Mouse (Mus musculus): Measurements from ENCODE around the gene Lsm14a. TPM values are rescaled to one million over a fixed set of nuclear protein-coding genes. Genes with fewer than 3 reads are reported as not detected.
A peak's percentile ranks its signal among the peaks of the same experiment; 100 is the strongest.

The Lsm14a gene
- polyA plus RNA-seq, 1 experiment from 2014 or later, result 75.9 TPM

DNA sequence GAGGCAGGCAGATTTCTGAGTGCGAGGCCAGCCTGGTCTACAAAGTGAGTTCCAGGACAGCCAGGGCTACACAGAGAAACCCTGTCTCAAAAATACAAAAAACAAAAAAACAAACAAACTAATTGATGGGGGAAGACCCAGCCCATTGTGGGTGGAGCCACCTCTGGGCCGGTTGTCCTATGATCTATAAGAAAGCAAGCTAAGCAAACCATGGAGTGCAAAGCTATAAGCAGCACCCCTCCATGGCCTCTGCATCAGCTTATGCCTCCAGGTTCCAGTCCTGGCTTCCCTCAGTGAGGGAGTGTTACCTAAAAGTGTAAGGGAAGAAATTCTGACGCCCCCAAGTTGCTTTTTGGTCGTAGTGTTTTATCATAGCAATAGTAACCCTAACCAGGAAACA lies 1.4 kb downstream of the Lsm14a start:
- Histone ChIP-seq H3K9me3 (no peaks in the 10 kb centered on the region), H3K4me2 (replicated peaks) (no peak overlapping the region), H3K9ac (no peak overlapping the region), H3K36me3 (no peaks in the 10 kb centered on the region), H3K4me1 (replicated peaks) (peaks cover 19% of the 10 kb centered on the region), H3K4me3 (replicated peaks) (no peak overlapping the region), H3K27me3 (replicated peaks) (no peaks in the 10 kb centered on the region), H3K27ac (no peak overlapping the region)
- WGBS, result 78% methylated on average over 4 of the region's 4 CpGs
- no peak for ATAC-seq

DNA sequence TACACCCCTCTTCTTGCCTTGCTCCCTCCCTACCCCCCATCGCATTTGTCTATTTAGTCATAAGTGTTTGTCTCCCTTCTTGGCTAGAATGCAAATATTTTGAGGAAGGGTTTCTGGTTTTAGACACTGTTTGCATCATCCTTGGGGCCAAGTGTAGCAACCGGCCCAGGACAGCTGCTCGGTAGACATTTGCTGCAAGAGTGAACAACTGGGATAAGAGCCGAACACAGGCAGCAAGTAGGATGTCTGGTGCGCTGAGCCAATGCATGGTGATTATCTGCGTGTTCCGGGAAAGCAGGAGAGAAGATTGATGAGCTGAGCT lies 2.3 kb downstream of the Lsm14a start:
- H3K27me3 ChIP-seq (replicated peaks), result no peaks in the 10 kb centered on the region
- peaks cover 20% of the 10 kb centered on the region for H3K4me1 ChIP-seq (replicated peaks)
- ATAC-seq, result no peak
- H3K9me3 ChIP-seq, result no peaks in the 10 kb centered on the region
- H3K4me3 ChIP-seq (replicated peaks), result peak overlapping the region; percentile 92
- H3K36me3 ChIP-seq, result no peaks in the 10 kb centered on the region
- peak overlapping the region; percentile 85 for H3K4me2 ChIP-seq (replicated peaks)
- peak overlapping the region; percentile 48 for H3K27ac ChIP-seq
- 37% methylated on average over 7 of the region's 7 CpGs for WGBS
- 0 out of 2 replicates have a peak overlapping the region, but pooled peaks have one; percentile 98 for H3K9ac ChIP-seq

DNA sequence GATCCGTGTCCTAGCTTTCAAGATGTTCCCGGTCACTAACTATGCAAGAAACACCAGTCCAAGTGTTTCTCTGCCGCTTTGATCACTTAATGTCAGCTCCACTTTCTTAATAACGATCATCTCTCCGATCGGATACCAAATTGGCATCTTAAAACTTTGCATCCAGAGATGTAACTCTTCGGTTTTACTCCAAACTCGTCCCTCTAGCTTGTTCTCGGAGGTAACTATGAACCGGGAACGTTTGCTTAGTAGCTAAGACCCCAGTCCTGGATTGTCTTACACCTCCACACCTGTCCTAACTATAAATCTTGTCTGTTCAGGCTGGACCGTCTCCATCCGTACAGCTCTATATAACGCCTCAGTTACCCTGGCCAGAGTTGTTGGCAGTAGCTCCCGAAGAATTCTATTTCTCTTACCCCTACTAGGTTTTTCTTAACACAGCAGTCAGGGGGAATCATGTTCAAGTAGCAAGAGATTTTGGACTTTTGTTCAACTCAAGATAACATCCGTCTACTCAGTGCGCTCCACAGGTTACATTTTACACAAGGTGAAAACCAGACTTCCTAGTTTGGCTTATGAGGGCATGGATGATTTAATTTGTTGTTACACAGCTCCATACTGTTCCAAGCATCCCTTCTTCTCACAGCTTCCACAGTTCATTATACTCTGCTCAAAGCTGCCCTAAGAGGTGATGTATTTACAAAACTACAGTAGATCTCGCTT lies 2.8 kb downstream of the Lsm14a start:
- peaks cover 20% of the 10 kb centered on the region for H3K4me1 ChIP-seq (replicated peaks)
- 5% methylated on average over 18 of the region's 18 CpGs for WGBS
- H3K4me2 ChIP-seq (replicated peaks), result peak overlapping the region; percentile 85
- H3K9me3 ChIP-seq, result no peaks in the 10 kb centered on the region
- no peaks in the 10 kb centered on the region for H3K27me3 ChIP-seq (replicated peaks)
- H3K9ac ChIP-seq, result peak overlapping the region; percentile 98
- no peaks in the 10 kb centered on the region for H3K36me3 ChIP-seq
- H3K27ac ChIP-seq, result peak overlapping the region; percentile 99
- peak; percentile 34; the same call in 1 of the 2 replicates for ATAC-seq
- H3K4me3 ChIP-seq (replicated peaks), result peak overlapping the region; percentile 92

DNA sequence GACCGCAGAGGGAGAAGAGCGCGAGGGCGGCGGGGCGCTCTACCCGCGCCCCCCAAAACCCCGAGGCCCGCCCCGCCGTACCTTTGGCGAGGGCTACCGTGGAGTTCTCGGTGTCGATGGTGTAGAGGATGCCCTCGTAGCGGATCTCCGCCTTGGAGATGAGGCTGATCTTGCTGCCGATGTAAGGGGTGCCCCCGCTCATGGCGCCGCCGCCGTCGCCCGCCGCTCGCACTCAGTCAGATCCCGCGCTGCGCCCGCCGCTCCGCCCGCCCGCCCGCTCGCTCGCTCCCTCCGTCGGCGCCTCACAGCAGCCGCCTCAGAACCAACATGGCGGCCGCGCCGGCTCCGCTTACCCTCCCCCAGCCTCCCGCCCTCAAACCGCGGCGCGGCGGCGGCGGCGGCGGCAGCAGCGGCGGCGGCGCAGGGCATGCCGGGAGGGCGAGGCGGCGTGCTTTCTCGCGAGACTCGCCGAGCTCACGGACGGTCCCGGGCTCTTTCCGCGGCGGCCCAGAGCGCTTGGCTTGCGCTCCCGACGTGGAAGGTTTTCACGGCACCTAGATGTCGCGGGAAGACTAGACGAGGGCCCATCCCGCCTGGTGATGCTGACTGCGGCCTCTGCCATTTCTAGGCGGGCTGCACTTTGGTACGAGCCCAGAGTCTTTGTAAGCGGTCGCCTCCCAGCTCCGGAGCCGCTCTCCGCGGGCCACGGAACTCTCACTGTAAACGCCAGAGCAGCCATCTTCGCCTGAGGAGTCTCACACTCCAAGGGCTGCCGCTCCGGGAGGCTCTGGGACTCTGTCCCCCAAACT lies 3.6 kb downstream of the Lsm14a start:
- WGBS, result under 1% methylated on average over 100 of the region's 100 CpGs
- Histone ChIP-seq H3K9ac (peak overlapping the region; percentile 98), H3K4me3 (replicated peaks) (peak overlapping the region; percentile 92), H3K36me3 (no peaks in the 10 kb centered on the region), H3K4me1 (replicated peaks) (peaks cover 20% of the 10 kb centered on the region), H3K4me2 (replicated peaks) (peak overlapping the region; percentile 85), H3K27me3 (replicated peaks) (no peaks in the 10 kb centered on the region), H3K9me3 (no peaks in the 10 kb centered on the region), H3K27ac (peak overlapping the region; percentile 99)
- ATAC-seq, result peak; percentile 96

DNA sequence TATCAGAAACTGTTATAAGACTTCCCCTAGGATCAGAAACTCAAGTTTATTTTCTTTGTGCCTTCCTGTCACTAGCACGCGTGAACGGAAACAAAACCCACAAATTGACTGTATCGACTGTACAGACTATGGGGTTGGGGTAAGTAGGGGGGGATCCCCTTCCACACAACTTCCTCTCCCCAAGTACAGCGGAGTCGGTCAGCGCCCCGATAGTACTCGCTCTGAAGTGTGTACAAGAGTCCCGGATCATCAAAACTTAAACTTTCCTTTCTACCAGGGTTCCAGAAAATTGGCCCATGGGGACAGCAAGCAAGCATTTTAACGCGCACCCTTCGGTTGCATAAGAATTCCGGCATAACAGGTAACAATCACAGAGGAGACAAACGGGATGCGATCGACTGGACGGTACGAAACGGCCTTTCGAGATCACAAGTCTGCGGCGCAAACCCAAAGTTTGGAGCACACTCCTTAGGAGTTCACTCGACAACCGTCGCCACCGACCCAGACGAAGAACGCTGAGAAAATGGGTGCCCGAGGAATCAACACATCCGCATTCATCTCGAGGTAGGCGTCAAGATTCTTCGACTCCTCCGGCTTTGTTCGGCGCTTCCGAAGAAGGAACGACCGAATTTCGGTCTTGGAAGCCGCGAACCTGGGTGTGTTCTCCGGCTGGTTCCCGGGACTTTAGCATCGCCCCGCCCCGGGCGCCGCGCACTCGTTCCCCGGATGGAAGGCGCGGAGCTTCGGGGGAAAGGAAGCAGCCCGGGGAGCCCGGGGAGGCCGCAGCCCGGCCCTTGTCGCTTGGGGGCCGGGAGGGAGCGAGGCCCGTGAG lies 4.5 kb downstream of the Lsm14a start:
- Histone ChIP-seq H3K9me3 (no peaks in the 10 kb centered on the region), H3K4me3 (replicated peaks) (peak overlapping the region; percentile 92), H3K4me2 (replicated peaks) (peak overlapping the region; percentile 85), H3K36me3 (no peaks in the 10 kb centered on the region), H3K27ac (peak overlapping the region; percentile 99), H3K4me1 (replicated peaks) (peaks cover 24% of the 10 kb centered on the region), H3K9ac (peak overlapping the region; percentile 98), H3K27me3 (replicated peaks) (no peaks in the 10 kb centered on the region)
- WGBS, result under 1% methylated on average over 64 of the region's 64 CpGs
- ATAC-seq, result peak; percentile 67

- Histone ChIP-seq H3K9ac (peak overlapping the region; percentile 98), H3K9me3 (no peaks in the 10 kb centered on the region), H3K36me3 (no peaks in the 10 kb centered on the region), H3K27me3 (replicated peaks) (no peaks in the 10 kb centered on the region), H3K27ac (no peak overlapping the region), H3K4me2 (replicated peaks) (peak overlapping the region; percentile 85), H3K4me3 (replicated peaks) (peak overlapping the region; percentile 92), H3K4me1 (replicated peaks) (peaks cover 26% of the 10 kb centered on the region)
- ATAC-seq, result no peak
- WGBS, result under 1% methylated on average over 5 of the region's 5 CpGs
Measured at GRCm38 (mm10) chr7:34387784-34388444, 5.2 kb downstream of the Lsm14a start.

GRCm38 (mm10) chr7:34382803-34383202 lies 10.3 kb downstream of the Lsm14a start:
- H3K36me3 ChIP-seq, result no peaks in the 10 kb centered on the region
- no peak overlapping the region for H3K4me3 ChIP-seq (replicated peaks)
- H3K9ac ChIP-seq, result no peak overlapping the region
- H3K4me2 ChIP-seq (replicated peaks), result no peak overlapping the region
- no peaks in the 10 kb centered on the region for H3K9me3 ChIP-seq
- 35% methylated on average over 1 of the region's 1 CpGs for WGBS
- peak; percentile 40; the same call in 1 of the 2 replicates for ATAC-seq
- H3K27me3 ChIP-seq (replicated peaks), result no peaks in the 10 kb centered on the region
- peaks cover 16% of the 10 kb centered on the region for H3K4me1 ChIP-seq (replicated peaks)
- no peak overlapping the region for H3K27ac ChIP-seq

DNA sequence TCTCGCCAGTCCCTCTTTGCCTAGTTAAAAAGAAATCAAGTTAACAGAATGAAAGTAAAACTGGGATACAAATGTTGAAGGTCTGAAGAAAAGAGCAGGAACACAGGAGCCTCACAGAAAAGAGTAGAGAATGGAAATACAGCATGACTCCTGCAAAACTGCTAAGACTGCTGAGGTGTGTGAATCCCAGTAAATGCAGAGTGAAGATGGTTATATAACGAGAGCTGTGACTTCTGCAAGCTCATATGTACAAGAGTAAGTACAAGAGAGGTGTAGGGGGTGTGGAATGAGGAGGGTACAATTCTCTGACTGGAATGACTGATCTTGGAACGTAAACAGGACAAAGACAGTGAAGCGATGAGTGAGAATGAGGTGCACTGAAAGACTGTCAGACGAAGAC lies 11.4 kb downstream of the Lsm14a start:
- H3K4me1 ChIP-seq (replicated peaks), result peaks cover 7% of the 10 kb centered on the region
- H3K4me3 ChIP-seq (replicated peaks), result no peak overlapping the region
- no peaks in the 10 kb centered on the region for H3K9me3 ChIP-seq
- H3K4me2 ChIP-seq (replicated peaks), result no peak overlapping the region
- no peaks in the 10 kb centered on the region for H3K27me3 ChIP-seq (replicated peaks)
- no peak overlapping the region for H3K27ac ChIP-seq
- WGBS, result 84% methylated on average over 5 of the region's 5 CpGs
- no peak overlapping the region for H3K9ac ChIP-seq
- ATAC-seq, result no peak
- no peaks in the 10 kb centered on the region for H3K36me3 ChIP-seq

GRCm38 (mm10) chr7:34380311-34380710 lies 12.8 kb downstream of the Lsm14a start:
- 86% methylated on average over 3 of the region's 3 CpGs for WGBS
- no peak overlapping the region for H3K4me3 ChIP-seq (replicated peaks)
- no peak overlapping the region for H3K9ac ChIP-seq
- H3K9me3 ChIP-seq, result no peaks in the 10 kb centered on the region
- no peak overlapping the region for H3K27ac ChIP-seq
- no peak overlapping the region for H3K4me2 ChIP-seq (replicated peaks)
- H3K4me1 ChIP-seq (replicated peaks), result peaks cover 6% of the 10 kb centered on the region; the same call in 1 of the 2 replicates
- no peak for ATAC-seq
- H3K27me3 ChIP-seq (replicated peaks), result no peaks in the 10 kb centered on the region
- H3K36me3 ChIP-seq, result no peaks in the 10 kb centered on the region

GRCm38 (mm10) chr7:34373906-34374305 lies 19.2 kb downstream of the Lsm14a start:
- H3K9me3 ChIP-seq, result no peaks in the 10 kb centered on the region
- no peak overlapping the region for H3K4me2 ChIP-seq (replicated peaks)
- WGBS, result 65% methylated on average over 1 of the region's 1 CpGs
- peaks cover 25% of the 10 kb centered on the region for H3K36me3 ChIP-seq
- H3K27me3 ChIP-seq (replicated peaks), result no peaks in the 10 kb centered on the region
- ATAC-seq, result no peak
- no peak overlapping the region for H3K4me3 ChIP-seq (replicated peaks)
- H3K27ac ChIP-seq, result no peak overlapping the region
- H3K4me1 ChIP-seq (replicated peaks), result no peaks in the 10 kb centered on the region
- no peak overlapping the region for H3K9ac ChIP-seq

GRCm38 (mm10) chr7:34355629-34356028 lies 37.5 kb downstream of the Lsm14a start:
- Histone ChIP-seq H3K4me3 (replicated peaks) (no peak overlapping the region), H3K4me1 (replicated peaks) (no peaks in the 10 kb centered on the region), H3K27ac (no peak overlapping the region), H3K27me3 (replicated peaks) (no peaks in the 10 kb centered on the region), H3K9me3 (no peaks in the 10 kb centered on the region), H3K36me3 (peaks cover 18% of the 10 kb centered on the region), H3K4me2 (replicated peaks) (no peak overlapping the region), H3K9ac (no peak overlapping the region)
- WGBS, result 95% methylated on average over 4 of the region's 4 CpGs
- ATAC-seq, result no peak

DNA sequence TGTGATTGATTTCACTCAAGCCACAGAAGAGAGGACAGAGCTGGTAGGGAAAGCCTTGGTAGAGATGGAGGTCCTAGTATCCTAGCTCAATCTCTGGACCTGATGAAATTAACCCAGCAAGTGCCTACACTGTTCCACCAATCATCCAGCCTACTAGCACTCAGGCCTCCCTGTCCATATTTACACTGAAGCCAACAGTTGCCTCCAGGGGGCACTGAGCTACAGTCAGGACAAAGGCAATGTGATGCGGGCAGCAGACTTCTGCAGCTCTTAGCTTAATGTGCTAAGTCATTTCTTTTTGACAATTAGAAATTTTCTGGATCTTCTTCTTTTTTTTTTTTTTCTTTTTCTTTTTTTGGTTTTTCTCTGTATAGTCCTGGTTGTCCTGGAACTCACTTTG lies 41.1 kb downstream of the Lsm14a start:
- Histone ChIP-seq H3K4me1 (replicated peaks) (no peaks in the 10 kb centered on the region), H3K4me3 (replicated peaks) (no peak overlapping the region), H3K9ac (no peak overlapping the region), H3K4me2 (replicated peaks) (no peak overlapping the region), H3K27me3 (replicated peaks) (no peaks in the 10 kb centered on the region), H3K9me3 (no peaks in the 10 kb centered on the region), H3K36me3 (peaks cover 34% of the 10 kb centered on the region), H3K27ac (no peak overlapping the region)
- 92% methylated on average over 1 of the region's 1 CpGs for WGBS
- no peak for ATAC-seq
